Mouse (Mus musculus) gastrocnemius, postnatal 25 days (tissue): Measurements from ENCODE around the gene Mettl3. TPM values are rescaled to one million over a fixed set of nuclear protein-coding genes. Genes with fewer than 3 reads are reported as not detected.
A peak's percentile ranks its signal among the peaks of the same experiment; 100 is the strongest.
"Not testable (repeated sequence)": the region's sequence is repeated elsewhere in the genome, so short reads cannot be mapped to it uniquely, and the experiment has no call there.

ENCODE experiments used
- DNase-seq: peaks from one replicate; pipeline ENCODE4 v3.0.0; 2022
- long read RNA-seq, 2 experiments: library from polyadenylated mRNA; stranded (forward); transcript quantifications; one replicate each; pipeline ENCODE4 v2.0.0; 2021
- total RNA-seq, 2 experiments: library from RNA; stranded (reverse); gene quantifications; 1 replicate in 1 of 2; 2 replicates in 1 of 2; pipeline ENCODE4 v1.2.3; 2021

The Mettl3 gene
- total RNA-seq = 10 to 100 TPM; 13.7 to 14.0 TPM
- long read RNA-seq, experiment 1, transcript Mettl3-201 (11 exons, 2,025 nt) = major isoform, 10 of 21 reads
- long read RNA-seq, experiment 1, partial matches to known transcripts = 0 of 21 reads
- long read RNA-seq, experiment 1, other reads (novel, unspliced or antisense) = 11 of 21 reads
- long read RNA-seq, experiment 2, transcript Mettl3-201 (11 exons, 2,025 nt) = major isoform, 14 of 19 reads
- long read RNA-seq, experiment 2, partial matches to known transcripts = 0 of 19 reads
- long read RNA-seq, experiment 2, other reads (novel, unspliced or antisense) = 5 of 19 reads

DNA sequence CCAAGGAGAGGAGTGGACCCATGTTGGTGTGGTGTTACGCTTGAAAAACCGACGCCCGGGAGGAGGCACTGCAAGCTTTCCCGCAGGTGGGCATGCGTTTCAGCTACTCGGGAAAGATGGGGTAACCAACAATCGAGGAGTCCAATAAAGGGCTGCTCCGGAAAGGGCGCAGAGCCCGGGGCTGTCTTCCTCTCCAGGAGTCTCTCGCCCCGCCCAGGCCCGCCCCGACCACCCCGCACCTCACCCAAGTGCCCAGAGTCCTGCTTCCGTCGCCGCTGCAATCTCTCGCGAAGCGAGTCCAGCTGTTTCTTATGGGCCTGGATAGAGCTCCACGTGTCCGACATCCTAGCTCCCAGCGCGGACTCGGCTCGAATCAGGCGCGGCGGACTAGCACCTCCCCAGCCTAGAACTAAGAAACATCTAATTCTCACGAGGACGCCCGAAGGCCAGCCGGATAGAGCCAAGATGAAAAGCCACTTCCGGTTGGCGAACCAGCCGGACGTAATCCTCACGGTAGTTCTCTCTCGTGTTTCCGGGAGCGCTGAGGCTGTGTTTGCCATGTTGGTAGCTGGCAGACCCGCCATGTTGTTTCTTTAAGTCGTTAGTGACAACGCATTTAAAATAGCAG is at the start of gene Mettl3:
Gene Mettl3, minus strand, starts transcription at position 485 of the 628 bp plus-strand sequence.
- peak; percentile 87 for DNase-seq

DNA sequence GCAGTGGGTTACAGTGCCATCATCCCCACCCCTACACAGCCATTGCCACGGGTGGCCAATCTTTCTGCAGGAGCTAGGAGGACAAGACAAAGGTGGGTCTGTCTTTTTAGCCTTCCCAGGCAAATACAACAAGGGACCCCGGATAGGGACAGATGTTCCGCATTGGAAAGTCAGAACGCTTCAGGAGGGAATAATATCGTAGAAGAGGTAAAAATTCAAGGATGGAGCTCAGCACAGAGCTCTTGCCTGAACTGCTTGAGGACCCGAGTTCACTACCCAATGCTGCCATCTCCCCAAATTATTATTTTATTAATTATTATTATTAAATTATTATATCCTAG is 34.6 kb upstream of the Mettl3 start:
- no peak for DNase-seq

DNA sequence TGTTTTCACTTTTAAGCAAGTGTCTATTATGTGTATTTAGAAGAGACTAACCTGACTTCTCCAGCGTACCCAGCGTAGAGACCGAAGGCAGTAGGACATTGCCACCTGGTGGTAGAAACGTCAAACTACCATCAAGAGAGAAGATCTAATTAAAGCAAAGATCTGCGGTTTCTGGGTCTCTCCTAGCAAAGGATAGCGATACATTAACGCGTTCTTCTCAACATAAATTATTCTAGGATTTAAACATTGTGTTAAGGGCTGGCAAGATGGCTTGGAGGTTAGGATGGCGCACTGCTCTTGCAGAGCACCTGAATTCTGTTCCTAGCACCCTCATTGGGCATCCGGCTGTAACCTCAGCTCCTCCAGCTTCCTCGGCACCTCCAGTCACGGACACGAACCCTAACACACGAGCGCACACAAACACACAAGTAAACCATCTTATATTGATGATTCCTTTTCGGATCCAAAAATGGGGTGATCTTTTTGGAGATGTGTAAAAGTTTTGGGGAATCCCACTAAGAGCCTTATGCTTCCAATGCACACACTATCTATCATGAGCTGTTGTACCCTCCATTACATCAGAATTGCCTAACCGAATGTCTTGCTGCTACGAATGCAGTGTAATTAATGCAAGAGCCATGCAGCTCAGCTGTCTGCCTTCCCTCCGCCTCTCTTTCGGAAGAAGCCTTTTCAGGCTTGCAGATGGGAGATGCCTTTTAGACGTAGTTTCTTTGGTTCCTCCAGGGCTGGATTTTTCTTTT is 34.0 kb upstream of the Mettl3 start:
- DNase-seq = peak; percentile 24

DNA sequence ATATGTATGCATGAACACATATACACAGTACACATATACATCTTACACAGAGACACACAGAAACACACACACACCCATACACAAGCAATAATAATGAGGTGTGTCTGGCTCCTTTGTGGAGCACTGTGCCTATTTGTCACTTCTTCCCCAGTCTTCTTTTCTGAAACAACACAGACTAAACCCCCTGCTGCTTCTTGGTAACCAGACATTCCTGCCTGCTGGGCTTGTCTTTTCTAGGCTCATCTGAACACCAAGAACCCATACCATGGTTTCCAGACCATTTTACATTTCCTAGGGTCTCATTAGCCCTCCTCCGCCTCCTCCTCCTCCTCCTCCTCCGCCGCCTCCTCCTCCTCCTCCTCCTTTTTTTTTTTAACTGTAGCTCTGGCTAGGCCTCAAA is 27.2 kb upstream of the Mettl3 start:
- DNase-seq = no peak

DNA sequence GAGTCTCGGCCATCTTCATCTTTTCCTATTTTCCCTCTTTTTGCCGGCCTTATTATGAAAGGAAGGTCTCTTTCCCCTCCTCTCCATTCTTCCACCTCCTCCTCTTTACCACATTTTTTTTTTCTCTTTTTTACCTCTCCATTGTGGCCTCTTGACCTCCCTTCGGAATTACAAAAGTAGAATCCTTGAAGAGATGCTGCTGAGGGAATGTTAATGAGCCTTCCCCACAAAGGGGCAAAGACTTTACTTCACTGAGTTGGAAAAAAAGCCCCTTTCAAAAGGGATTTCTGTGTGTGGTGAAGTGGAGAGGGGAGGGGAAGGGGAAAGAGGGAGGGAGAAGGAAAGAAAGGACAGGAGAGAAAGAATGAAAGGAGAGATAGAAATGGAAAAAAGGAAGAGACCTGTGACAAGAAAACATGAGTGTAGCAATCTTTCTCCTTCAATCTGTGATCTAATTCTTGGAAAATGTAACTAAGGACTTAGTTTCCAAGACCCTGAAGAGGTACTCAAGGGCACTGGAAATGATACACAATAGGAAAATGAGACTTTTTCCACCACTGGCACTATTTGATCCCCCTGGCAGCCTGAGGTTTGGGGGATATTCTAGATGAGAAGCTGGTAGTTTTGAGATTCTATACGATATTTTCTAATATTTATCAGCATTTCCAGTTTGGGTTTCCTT is 26.3 kb upstream of the Mettl3 start:
- DNase-seq = no peak

DNA sequence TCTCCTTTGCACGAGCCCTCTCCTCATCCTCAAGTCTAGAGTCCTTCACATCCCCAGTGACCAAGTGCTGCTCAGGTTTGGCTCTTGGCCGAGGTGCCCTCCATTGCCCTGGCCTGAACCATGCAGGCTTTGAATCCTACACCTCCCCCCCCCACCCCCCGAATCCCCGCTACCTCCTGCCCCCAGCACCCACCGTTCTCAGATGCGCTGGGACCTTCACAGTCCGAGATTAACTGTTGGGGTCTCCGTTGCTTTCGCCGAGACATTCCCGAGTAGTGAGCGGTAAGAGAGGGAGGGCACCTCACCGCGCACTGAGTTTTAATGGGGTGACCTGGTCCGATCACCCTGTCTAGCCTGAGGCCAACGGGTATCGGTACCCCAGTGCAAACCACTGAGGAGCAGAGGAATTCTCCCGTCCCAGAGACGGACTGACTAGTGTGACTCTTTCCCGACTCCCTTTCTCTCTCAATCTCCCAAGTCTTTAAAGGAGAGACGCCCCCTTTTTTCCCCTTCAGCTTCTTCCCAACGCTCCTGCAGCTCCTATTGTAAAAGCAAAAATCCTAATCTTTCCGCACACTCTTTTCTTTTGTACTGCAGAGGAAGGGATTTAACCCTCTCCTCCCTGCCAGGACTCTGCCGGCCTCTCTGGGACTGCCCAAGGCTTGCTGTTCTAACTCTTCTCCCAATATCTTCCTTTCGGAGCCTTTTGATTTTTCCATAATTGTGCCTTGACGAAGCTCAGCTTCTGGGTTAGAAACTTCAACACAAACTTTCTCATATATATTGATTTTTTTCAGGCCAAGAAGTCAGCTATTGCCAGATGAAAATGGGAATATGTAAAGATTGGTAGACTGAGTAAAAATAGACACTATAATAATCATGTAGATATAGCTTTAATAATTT is 23.2 kb upstream of the Mettl3 start, which contains the start of gene Sall2:
Gene Sall2, minus strand, starts transcription at position 853 of the 903 bp plus-strand sequence.
- no peak for DNase-seq

DNA sequence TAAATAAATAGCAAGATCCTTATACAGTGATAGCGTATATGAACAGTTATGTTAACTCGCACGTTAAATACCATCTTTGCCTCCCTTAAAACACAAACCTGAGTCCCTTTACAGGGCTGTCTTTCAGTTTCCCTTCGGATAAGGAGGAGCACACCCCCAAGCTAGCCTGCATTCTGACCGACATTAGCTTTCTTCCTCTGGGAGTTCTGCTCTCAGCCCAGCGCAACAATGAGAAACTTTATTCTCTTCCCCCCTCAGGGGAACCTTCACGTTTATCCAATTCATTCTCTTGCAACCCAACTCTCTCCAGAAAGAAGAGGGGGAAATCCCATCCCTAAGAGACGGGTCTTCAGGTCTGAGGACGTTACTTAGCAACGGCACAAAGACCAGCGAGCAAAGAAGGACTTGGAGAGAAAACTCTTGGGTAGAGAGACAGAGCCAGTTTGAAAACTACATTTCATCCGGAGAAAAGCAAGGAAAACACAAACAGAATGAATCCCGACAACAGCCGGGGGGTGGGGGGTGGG is 22.5 kb upstream of the Mettl3 start:
- no peak for DNase-seq

DNA sequence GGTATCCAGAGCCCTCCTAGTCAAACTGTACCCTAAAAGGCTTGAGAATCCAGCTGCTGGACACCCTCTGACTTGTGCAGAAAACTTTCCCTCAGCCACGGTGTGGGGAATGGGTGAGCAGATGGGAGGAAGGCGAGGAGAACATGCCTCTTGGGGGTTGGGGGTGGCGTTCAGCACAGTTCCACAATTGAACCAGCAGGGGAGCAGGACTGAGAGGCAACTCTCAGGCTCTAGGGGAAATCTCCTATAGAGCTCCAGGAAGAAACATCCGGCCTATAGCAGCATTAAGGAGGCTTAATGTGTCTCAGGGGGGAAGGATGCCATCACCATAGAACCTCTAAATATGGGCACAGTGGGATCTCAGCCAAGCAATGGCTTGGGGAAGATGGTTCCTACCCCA is 21.0 kb upstream of the Mettl3 start:
- no peak for DNase-seq

DNA sequence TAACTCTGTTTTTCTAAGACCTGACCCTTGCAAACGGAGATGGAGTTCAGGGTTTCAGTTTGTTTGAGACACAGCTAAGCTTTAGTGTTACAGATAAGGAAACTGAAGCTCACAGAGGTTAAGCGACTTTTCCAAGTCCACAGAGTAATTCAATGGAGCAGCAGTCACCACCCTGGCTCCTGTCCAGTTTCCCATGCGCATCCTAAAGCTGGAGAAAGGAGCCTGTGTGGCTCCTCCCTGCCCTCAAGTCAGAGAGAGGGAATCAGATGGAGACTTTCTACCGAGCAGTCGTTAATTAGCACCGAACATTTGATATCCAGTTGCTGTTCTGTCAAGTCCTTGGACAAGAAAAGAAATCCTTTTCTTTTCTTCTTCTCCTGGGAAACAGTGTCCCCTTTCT is 14.4 kb upstream of the Mettl3 start:
- DNase-seq = no peak

DNA sequence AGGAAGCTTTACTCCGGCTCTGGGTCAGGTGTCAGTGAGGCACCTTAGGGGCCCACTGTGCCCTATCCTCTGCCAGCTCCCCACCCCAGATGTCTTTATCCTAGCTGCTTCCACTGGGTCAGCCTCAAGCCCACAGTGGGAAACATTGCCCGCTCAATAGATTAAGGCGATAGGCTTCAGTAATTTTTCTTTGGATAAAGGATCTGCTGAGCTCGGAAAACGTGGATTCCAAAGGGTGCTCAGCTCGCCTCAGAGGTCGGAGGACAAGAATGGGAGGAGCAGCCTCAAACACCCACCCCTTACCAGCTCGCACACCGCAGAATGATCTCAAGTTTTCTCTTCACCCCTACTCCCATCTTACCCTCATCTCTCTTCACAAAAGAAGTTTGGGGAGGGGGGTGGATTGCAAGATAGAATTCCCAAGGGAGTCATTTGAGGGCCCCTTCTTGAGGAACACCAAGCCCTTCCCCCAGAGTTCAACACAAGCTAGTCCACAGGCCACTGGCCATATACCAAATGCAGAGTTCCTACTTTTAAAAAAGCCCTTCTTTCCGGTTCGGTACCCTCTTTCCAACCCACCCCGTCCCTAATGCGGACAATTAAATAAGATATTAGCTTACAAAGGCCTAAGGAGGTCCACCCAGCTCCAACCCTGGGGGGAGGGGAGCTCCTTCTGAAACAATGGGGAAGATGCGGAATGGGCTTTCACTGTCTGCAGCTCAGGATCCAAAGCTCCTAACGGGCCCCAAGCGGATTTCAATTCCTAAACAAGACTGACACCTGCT is 11.7 kb upstream of the Mettl3 start:
- DNase-seq = no peak

DNA sequence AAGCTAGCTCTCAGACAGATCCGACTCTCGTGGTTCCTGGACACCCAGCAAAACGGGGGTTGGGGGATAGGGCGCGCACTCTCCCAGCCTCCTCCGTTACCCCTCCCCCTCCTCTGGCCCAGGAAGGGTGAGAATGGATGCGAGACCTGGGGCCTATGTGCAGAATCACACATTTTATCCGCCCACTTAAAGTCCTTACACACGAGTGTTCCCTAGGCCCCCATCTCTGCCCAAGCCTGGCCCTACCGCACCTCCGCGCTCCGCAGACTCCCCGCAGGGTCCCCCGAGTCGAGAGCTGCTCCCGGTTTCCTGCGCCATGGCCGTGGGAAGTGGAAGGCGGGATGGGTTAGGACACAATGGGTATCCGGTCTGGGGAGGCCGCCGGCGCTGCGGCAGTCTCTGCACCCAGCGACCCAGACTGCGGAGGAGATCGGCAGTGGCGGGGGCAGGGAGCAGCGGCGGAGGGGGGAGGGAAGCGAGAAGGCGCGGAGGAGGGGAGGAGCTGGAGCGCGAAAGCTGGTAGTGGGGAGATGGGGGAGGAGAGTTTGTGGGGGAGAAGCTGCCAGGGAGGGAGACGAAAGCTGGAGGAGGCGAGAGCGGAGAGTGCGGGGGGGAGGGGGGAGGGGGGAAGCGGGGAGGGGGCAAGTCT is 11.0 kb upstream of the Mettl3 start:
- DNase-seq = peak; percentile 59

DNA sequence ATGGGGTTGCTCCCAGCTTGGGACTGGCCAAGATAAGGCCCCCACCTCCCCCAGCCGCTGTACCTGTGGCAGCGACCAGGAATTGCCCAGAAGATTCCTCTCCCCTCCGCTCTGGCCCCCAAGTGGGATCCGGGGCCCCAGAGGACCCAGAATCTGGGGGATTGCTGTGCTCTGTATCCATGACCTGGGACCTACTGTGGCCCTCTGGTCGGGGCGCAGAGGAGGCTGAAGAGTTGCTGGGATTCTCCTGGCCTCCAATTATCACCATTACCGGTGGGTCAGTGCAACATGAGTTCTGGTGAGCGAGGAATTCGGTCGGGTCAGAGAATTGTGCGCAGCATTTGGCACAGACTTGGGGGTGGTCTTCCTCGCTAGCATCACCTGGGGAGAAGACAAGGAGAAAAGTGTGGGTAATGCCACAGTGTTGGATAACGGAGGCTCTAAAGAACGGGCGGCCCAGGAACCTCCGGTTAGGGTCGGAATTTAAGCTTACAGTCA is 10.4 kb upstream of the Mettl3 start:
- no peak for DNase-seq

DNA sequence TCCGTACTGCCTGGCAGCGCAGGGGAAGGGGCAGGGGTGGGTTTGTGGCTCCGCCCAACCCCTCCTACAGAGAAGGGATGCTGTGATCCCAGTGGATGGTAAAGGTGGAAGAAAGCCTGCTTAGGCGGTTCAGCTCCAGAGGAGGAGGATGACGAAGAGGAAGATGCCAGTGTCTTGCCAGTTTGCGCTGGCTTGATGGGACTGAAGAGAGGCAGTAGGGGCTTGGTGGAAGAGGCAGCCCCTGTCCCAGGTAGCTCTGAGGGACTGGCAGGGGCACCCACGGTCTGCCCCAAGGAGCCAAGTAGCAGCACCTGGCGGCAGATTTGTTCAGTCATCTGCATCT is 9.9 kb upstream of the Mettl3 start:
- no peak for DNase-seq

DNA sequence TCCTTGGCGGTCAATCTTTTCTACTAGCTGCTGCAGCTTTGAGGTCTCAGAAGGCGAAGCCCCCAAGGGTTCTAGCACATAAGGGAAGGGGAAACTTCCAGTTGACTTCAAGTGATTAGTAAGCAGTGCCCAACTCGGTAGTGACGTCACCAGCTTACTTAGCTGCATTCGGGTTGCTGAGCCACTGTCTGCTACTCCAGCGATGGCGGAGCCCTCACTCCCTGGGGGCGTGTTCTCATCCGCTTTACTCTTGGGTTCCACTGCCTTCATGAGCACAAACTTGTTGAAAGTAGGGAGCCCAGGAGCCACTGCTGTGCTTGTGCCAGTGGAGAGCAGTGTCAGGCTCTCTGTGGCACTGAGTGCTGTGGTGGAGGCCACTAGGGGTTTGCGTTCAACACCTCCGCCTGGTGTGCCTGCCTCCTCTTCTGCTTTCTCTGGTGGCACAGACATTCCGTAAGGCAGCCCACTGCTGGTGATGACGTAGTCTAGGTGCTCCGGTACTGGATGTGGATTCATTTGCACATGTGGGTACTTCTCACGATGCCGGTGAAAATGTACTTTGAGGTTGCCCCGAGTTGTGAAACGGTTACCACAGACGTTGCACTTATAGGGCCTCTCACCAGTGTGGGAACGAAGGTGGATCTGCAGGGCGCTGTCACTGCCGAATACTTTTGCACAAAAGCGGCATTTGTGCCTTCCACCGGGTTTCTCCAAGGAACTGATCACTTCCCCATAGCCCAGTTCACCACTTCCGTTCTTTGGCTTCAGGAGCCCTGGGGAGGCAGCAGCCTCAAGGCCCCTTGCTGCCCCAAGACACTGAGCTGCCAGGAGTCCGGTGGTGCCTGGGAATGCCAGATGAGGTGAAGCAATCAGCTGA is 9.2 kb upstream of the Mettl3 start:
- DNase-seq = no peak

DNA sequence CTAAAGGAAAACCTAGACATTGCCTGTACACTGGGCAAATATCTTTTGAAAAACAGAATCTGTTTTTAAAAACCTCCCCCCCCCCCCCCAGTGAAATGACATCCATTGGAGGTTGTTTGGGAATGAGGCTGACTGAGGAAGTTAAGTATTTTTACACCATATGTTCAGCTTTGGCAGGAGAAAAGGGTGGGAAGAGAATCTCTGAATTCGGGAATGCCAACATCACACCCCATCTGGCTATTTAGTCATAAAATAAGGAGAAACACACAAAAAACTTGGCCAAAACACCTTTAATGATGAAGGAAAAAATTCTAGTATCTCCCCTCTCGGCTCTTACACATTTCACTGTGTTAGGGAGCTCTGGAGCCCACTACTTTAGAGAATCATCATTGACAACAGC is 6.0 kb upstream of the Mettl3 start:
- DNase-seq = no peak

DNA sequence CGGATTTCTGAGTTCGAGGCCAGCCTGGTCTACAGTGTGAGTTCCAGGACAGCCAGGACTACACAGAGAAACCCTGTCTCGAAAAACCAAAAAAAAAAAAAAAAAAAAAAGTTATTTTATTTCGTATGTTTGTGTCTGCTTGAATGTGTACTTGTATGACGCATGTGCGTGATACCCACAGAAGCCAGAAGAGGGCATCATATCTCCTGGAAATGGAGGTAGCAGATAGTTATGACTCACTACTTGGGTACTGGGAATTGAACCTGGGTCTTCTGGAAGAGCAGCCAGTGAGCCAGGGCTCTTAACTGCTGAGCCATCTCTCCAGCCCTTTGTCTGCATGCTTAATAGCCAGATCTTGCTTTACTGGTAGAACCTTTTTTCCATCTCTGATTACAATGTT is 5.4 kb upstream of the Mettl3 start:
- not testable (repeated sequence) for DNase-seq

DNA sequence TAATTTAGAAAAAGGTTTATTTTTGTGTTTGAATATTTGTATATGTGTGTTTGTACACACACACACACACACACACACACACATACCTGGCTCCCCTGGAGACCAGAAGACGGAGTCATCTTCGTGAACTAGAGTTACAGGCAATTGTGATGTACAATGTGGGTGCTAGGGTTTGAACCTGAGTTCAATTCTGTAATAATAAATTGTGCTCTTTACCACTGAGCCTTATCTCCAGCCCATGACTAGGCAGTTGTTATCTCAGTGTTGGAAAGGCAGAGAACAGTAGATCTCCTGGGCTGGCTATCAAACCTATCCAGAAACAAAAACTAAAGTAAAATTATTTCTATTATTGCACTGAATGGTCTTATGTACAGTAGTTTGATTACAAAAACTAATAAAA is 1.2 kb upstream of the Mettl3 start:
- no peak for DNase-seq

DNA sequence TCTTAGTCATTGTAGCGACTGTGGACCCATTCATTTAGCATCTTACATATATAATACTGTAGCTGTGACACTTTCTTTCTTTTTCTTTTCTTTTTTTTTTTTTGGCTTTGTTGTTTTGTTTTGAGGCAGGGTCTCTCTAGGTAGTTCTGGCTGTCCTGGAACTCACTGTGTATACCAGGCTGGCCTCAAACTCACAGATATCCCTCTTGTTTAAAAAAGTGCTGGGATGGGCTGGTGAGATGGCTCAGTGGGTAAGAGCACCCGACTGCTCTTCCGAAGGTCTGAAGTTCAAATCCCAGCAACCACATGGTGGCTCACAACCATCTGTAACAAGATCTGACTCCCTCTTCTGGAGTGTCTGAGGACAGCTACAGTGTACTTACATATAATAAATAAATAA is 1.4 kb downstream of the Mettl3 start:
- not testable (repeated sequence) for DNase-seq
